Mouse (Mus musculus) adrenal gland, adult 18-20 months (tissue): ENCODE results near the gene Fbxo42. TPM values are rescaled to one million over a fixed set of nuclear protein-coding genes. Genes with fewer than 3 reads are reported as not detected.

Experiments
- DNase-seq, 2 experiments: peaks; one replicate each; pipeline ENCODE4 v3.0.0; 2021 to 2022; ENCODE audit warnings: low spot score in 2 of 2
- total RNA-seq, 2 experiments: library from RNA; stranded (reverse); gene quantifications; 1 replicate in 1 of 2; 2 replicates in 1 of 2; pipeline ENCODE4 v1.2.3; 2021

Fbxo42 gene
- total RNA-seq, 2 experiments from 2014 or later, result 21.1 to 23.1 TPM

DNA sequence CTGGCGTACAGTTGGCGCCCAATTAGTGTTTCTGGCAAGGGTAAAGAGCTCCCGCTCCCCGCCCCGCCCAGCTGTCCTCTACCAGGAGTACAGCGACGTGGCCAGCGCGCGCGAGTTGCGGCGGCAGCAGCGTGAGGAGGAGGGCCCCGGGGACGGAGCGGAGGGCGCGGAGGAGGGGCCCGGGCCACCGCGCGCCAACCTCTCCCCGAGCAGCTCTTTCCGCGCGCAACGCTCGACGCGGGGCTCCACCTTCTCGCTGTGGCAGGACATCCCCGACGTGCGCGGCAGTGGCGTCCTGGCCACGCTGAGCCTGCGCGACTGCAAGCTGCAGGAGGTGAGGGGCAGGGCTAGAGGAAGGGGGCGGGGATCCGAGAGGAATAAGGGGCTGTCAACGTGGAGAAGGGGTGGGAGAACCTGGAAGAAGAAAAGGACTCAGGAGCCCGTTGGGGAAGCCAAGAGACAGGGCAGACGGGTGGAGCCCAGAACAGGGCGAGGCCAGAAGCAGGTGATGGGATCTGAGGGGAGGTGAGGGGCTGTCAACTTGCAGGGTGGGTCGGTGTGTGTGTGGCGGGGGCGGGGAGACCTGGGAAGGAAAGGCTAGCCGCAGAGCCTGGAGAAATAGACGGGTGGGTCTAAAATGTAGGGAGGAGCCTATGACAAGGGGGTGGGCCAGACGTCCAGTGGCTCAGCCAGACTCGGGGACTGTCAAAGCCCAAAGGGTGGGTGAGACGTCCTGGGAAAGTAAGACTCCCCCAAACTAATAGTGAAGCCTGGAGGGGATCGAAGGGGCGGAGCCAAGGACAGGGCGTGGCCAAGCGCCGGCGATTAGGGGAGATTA lies 100.3 kb downstream of the Fbxo42 start:
- DNase-seq, result no peak

DNA sequence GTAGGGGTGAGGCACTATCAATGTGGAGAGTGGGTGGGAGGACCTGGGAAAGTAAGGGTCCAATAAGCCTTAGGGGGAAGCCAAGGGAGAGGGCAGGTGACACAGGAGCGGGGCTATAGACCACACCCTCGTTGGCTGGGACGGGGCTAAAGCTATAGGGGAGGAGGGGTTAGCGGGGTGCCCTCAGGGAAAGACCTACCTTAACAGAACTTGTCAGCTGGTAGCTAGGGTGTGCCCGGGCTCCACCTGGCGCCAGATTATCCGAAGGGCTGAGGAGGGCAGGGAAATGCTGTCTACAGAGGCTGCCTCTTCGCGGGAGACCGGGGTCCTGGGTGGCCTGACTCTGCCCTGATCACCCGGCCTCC lies 100.9 kb downstream of the Fbxo42 start:
- DNase-seq, result no peak

DNA sequence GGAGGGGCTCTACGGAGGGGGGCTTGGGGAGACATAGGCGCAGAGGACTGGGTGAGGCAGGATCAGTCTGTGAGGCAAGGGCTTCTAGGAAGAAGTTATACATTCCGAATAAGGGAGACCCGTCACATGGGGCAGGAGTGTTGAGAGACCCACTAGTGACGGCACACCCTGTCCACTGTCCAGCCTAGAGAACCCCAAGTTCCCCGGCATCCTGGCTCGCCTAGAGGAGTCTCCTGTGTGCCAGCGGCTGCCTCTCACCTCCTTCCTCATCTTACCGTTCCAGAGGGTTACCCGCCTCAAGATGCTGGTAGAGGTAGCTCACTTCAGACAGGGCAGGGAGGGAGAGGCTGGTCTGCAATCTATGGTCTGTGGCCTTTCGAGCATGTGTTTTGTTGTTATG lies 101.7 kb downstream of the Fbxo42 start:
- DNase-seq, result no peak

DNA sequence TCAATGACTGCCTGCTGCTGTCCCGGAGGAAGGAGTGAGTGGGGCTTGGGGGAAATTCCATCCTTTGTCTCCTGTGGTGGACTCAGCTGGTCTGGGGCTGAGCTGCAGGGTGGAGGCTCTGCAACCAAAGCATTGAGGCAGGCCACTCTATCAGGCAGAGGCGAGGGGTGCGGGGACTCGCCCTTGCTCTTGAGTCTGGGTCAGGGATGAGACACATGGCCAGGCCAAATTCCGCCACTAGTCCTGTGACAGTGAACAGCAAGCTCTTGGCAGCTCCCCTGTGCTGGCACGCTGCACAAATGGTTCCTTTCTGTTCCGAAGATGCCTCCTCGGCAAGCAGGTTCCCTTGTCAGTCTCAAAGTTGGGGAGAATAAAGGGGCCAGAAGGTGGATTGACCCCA lies 103.4 kb downstream of the Fbxo42 start:
- DNase-seq, result no peak

DNA sequence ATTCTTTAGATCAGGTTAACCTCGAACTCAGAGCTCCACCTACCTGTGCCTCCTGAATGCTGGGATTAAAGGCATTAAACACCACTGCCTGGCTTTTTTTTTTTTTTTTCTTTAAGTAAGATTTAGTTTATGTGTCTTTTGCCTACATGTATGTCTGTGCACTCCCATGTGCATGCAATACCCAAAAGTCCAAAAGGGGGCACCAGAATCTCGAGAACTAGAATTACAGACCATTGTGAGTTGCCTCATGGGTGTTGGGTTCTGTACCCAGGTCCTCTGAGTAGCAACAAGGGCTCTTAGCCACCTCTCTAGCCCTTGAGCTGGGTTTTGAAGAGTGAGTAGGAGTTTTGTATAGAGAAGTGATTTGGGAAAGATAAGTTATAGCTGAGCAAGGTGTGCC lies 104.9 kb downstream of the Fbxo42 start:
- DNase-seq, result no peak

Other genes with a start within 250 kb of the Fbxo42 start
- gene Padi2, start 241.6 kb upstream of the Fbxo42 start, total RNA-seq, result 1 to 10 TPM; 1.4 to 4.9 TPM
- 100 to 1,000 TPM; 457 to 601 TPM for gene Sdhb, start 186.7 kb upstream of the Fbxo42 start, total RNA-seq
- gene Atp13a2, start 161.0 kb upstream of the Fbxo42 start, total RNA-seq, result 10 to 100 TPM; 30.2 to 31.0 TPM
- 1 to 10 TPM; 6.4 to 6.6 TPM for gene Mfap2, start 137.5 kb upstream of the Fbxo42 start, total RNA-seq
- gene Crocc, start 87.4 kb upstream of the Fbxo42 start, total RNA-seq, result 1 to 10 TPM; 6.4 to 6.9 TPM
- 10 to 100 TPM; 59.3 to 61.1 TPM for gene Necap2, start 69.6 kb upstream of the Fbxo42 start, total RNA-seq
- not detected for gene Spata21, start 59.6 kb upstream of the Fbxo42 start, total RNA-seq
- gene Szrd1, start 8.1 kb upstream of the Fbxo42 start, total RNA-seq, result 100 to 1,000 TPM; 109 to 127 TPM
- 1 to 10 TPM in 1 of 2 experiments, under 1 TPM in 1; 0.93 to 1.4 TPM for gene Rsg1, start 66.0 kb downstream of the Fbxo42 start, total RNA-seq
- gene Arhgef19, start 91.6 kb downstream of the Fbxo42 start, total RNA-seq, result 10 to 100 TPM; 47.6 to 51.9 TPM
- gene Epha2, start 153.3 kb downstream of the Fbxo42 start, total RNA-seq, result 10 to 100 TPM; 12.0 to 18.1 TPM
- 1 to 10 TPM; 1.3 to 2.4 TPM for gene Fam131c, start 220.3 kb downstream of the Fbxo42 start, total RNA-seq